Mouse (Mus musculus): ENCODE measurements around the gene Dcst2.

Dcst2 gene

DNA sequence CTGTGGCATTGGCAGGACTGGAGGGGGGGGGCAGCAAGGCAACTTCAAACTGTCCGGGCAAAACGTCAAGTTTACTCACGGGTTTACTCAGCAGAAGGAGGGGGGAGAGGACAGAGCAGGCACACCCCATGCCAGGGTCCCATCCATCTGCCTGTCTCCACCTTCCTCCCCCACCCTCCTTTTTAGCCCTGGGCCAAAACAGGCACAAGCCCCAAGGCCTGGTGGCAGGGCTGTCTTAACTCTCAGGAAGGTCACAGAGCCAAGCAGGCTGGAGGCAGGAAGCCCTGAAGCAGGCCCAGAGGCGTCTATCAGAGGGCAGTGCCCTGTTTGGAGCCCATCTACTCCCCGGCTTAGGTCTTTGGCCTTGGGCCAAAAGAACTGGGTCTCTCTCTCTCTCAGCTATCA lies 28.3 kb downstream of the Dcst2 start:
- DNase-seq = peak; percentile 42

DNA sequence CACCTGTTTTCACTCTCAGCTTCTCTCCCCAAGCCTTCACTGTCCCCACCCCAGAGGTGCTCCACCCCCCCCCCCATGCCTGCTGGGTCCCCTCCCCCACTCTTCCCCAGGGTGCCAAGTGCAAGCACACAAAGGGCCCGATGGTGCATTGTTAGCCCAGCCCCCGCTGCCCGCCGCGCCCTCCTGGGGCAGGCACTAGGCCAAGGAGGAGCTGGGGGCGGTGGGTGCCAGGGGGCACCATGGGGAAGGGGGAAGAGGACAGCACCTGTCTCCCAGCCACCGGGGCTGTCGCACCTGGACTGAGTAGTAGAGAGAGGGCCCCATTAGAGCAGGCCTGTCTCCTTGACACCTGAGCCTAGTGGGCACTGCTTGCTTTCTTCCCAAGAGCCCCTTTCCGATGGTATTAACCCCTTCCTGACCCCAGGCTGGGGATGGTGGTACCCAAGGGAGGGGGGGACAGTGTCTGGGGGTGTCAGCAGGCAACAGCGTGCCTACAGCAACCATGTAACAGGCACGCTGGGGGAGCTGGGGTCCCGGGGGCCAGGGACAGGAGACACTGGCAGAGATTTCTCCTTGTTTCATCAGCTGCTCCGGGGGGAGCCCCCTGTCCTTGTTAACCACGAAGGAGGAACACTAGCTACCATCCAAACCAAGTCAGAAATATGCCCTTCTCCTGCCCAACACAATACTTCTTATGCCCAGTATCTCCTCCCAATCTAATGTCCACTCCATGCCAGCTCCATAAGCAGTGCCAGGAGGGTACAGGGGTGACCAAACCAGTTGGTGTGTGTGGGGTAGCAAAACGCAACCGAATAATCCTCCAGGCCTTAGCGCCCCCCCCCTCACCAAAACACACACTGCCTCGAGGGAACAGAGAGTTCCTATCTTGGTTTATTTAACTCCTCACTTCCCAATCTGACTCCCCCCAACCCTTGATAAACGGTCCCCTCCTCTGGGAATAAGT lies 29.2 kb downstream of the Dcst2 start:
- peak; percentile 56 for DNase-seq

DNA sequence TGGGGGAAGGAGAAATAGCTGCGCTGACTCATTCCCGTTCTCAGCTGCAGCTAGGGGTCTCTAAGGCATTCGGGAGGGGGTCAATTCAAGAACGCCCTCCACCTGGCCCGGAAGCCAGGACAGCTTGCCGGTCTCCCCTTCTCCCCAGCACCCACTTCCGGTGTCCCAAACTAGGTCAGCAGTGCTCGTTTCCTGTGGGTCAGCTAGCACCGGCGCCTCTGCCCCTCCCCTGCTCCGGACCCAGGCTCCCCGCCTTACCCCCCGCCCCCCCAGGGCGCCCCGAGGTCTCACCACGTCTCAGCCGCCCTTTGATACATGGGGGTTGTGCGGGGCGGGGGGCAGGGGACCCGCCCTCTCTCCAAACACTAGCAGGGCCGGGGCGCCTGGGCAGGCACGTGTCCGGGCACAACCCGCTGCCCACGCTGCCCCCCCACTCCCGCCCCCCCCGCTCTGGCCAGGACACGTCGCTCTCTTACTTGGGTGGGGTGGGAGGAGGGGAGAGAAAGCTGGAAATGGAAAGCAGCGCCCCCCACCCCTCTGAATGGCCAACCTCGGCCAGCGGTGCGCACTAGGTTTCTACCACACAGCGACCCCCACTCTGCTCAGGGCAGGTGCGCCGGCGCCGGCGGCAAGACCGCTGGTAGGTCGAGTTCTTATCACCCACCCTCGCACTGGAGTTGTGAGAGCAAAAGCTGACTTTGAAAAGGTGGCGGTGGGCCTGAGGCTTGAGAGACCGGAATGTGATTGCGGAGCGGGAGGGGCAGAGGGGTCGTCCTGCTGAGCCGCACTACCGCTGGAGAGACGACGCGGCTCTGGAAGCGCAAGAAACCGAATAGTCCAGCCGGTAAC lies 30.1 kb downstream of the Dcst2 start:
- peak; percentile 77 for DNase-seq

DNA sequence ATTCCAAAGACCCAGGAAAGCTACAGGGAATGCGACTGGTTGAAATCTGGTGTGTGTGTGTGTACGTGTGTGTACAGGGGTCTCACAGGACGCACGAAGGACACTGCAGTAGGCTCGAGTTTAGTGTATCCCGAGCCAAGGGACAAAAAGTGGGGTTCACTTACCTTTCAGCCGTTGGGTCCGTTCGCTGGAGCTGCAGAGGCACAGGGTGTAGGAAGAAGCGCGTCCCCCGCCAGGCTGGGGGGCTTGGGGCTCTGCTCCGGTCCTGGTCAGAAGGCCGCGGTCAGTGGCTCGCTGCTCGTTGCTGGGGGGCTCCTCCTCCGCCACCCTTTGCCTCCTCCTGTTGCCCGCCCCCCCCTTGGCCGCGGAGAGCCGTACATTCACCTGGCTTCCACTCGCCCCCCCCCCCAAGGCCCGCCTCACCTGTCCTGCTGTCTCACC lies 31.1 kb downstream of the Dcst2 start:
- DNase-seq = peak; percentile 73

DNA sequence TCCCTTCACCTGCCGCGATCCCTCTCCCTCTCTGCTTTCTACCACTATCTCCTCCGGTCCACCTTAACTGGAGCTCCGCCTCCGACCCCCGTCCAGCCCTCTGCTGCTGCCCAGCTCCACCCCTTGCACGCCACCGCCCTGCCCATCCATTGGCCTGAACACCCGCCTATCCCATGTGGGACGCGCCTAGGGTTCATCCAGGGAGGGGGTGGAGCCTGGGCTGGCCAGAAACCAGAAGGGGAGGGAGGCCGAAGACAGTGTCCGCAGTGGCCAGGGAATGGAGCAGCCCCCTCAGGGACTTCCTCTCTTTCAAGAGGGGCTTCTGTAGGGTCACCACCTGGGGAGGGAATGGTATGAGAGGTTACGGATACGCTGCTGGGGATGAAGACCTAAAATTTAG lies 31.8 kb downstream of the Dcst2 start:
- peak; percentile 99 for DNase-seq

DNA sequence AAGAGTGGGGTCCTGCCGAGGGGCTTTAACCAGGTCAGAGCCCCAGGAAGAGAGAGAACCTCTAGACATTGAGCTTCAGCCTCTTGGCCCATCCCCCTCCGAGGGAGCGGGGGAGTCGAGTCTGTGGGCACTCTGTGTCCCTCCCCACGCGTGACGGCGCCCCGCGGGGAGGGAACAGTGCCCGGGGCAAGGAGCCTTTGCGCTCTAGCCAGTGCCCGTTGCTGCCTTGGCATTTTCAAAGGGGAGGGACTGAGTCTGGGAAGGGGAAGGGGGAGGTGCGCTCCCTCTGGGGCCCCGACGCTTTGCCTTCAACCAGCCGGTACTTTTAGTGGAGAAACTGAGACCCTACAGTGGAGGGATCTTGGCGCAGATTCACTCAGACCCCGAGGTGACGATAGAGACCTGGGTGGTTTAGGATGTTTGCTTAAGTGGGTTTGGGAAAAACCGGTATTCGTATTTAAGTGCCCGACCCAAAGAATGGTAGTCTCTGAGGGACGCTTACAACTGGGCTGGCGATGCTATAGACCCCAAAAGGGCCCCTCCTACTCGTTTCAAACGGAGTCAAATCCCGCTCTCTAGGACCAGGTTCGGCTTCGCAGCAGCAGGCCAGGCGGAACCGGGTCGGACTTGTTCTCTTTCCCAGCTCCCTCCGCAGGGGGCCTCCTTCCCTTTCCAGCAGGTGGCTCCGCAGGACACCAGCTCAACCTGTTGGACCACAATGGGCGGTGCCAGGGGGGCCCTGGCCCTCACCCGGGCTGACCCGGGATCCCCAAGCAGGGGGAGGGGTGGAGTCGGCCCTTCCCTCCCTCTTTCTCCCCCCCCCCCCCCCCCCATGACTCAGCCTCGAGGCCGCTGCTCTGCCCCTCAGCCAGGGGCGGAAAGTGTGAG lies 32.5 kb downstream of the Dcst2 start, which contains the start of gene Zbtb7b:
Gene Zbtb7b, minus strand, starts transcription at position 771 of the 888 bp plus-strand sequence.
- DNase-seq = peak; percentile 90

DNA sequence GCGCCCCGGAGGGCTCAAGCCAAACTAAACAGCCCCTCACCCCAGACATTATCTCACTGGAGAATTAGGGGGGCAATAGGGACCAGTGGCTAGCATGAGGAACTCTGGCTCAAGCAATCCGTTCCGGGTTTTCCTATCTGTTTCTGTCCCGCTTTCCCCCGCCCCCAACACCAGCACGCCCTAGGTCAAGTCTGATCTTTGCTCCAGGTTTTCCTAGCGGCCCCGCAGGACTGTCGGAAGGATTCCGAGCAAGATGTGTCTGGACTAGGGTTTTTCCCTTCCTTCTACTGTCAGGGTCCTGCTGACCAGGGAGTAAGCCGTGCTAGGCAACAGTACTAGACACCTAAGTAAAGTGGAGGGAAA lies 33.1 kb downstream of the Dcst2 start:
- DNase-seq = peak; percentile 92

DNA sequence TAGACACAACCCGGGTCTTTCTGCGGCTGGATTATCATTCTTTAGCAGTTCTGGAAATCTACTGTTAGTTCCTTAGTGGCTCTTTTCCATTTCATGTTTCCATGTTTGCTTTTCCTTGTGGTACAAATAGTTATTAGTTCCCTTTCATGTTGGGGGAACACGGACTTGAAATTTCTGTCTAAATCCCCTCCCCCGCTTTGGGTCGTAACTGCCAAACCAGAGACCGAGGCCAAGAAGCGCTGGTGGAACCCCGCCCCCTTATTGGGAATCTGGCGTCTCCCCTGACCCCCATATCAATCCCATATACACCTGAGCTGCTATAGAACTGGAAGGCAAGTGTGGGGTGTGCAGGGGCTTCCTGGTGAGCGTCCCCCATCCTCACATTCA lies 33.6 kb downstream of the Dcst2 start:
- DNase-seq = peak; percentile 49

DNA sequence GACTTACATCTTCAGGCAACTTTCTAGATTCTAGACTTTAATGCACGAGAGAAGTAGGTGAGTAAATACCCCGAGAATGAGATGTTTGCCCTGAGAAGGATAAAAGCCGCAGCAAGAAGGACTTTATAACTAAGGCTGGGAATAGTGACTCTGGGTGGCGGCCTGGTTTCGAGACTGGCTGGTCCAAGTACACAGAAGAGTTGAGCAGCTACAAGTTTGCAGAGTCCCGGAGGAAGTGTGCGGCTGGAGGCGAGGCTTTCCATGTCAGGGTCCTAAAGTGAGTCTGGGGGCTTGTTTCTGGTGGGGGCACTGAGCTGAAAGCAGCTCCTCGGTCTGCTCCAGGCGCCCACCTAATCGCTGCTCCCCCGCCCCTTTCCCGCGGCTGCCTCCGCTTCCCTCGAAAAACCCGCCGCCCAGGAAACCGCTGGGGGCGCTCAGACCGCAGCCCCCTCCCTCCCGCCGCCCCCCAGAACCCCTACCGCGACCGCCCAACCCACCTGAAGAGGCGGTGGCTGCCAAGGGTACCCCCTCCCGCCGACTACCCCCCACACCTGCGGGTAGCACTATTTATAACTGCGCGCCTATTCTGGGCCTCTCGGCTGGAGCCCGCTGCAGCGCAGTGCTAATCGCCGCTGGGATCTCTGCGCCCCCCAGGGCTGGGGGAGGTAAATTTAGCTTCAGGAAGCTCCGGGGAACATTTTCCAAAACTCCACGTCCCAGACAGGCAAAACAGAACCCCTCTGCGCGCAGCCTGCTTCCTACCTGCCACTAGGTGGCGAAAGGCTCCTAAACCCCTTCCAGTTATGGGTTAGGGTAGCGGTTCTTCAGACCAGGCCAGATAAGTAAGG lies 34.3 kb downstream of the Dcst2 start:
- DNase-seq = peak; percentile 87

DNA sequence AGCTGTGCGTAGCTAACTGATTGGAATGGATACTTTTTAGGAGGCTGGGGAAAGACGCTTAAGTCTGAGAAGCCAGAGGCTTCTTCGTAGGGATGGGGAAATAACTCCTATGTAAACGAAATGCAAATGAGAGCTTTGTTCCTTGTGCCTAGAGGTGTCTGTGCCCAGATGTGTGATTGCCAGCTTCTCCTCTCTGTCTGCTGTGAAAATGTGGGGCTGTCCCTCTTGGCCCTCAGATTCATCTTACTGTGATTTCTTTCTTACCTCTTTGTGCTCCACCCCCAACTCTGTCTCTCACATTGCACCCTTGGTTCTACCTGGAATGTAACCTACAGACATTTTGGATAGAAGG lies 34.9 kb downstream of the Dcst2 start:
- DNase-seq = no peak

DNA sequence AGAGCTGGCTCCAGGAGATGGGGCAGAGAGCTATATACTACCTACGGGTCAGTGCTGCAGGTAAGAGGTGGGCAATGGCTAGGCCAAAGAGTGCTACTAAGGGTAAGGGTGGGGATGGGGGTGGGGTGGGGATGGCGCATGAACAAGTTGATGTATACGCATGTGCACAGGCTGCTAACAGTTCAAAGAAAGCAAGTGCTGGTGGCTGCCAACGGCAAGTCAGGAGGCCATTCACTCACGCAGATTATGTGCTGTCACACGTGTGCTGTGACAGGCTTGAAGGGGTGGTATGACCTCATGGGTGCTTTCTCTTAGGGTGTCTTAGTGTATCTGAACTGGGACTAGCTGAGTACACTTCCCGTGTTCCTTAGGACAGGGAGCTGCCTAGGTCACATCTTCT lies 39.6 kb downstream of the Dcst2 start:
- DNase-seq = no peak

DNA sequence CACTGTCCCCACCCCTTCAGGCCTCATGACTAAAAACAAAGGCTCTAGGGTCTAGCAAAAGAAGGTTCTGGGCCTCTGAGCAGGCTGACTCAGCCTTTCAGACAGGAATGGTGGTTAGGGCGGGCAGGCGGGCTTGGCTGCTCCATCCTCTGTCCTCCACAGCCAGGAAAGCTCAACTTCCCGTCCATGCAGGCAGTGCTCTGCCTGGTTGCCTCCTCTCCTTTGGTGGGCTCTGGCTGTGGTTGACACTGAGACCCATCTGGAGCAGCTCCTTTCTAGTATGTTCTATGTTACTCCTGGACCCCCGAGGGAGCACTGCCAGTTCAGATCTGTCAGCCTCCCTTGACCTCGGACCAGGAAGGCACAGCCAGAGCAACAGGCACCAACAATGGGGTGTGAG lies 40.9 kb downstream of the Dcst2 start, which contains the start of gene Lenep:
Gene Lenep, minus strand, starts transcription at position 101 of the 400 bp plus-strand sequence.
- no peak for DNase-seq

DNA sequence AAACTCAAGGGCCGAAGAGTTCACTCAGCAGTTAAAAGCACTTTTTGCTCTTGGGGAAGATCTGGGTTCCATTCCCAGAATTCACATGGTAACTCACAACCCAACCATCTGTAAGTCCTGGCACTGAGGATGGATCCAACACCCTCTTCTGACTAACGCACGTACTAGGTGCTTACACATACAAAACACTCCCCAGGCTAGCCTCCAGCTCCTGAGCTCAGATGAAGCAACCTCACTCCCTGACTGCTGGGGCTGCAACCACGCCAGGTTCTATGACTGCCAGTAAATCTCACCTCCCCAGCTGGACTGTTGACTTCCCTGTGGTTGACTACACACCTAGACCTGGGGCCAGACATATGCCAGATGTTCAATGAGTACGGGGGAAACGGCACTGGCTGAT lies 45.1 kb downstream of the Dcst2 start:
- DNase-seq = no peak

DNA sequence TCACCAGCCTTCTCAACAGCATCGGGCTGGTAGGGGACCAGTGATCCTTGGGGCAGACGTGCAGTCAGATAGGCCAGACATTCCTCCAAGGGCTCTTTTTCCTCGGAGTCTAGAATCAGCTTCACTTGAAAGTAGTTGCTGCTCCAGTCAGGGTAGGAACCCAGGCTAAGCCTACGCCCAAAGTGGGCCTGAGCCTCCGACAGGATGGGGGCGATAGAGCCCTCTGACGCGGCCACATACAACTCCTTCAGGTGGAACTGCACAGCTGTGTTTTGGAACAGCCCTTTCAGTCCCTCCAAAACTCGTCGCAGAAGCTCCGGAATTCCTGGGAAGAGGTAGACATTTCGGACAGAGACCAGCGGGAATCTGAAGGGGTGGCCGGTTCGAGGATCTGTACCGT lies 46.7 kb downstream of the Dcst2 start:
- no peak for DNase-seq

DNA sequence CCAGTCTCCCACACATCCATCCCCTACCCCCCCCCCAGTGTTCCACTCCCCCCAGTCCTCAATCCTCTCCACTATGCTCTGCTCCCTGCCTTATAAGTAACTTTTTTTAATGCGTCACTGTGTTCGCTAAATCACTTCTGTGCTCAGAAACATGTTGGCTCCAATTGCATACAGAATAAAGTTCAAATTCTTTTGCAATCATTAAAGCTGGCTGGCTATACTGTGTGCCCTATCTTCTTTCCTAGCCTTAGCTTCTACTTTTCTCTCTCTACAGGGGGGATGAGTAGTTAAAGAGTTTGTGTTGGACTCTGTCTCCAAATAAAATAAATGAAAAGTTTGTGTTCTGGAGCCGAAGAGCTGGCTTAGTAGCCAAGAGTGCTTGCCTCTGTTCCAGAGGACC lies 47.9 kb downstream of the Dcst2 start:
- no peak for DNase-seq

DNA sequence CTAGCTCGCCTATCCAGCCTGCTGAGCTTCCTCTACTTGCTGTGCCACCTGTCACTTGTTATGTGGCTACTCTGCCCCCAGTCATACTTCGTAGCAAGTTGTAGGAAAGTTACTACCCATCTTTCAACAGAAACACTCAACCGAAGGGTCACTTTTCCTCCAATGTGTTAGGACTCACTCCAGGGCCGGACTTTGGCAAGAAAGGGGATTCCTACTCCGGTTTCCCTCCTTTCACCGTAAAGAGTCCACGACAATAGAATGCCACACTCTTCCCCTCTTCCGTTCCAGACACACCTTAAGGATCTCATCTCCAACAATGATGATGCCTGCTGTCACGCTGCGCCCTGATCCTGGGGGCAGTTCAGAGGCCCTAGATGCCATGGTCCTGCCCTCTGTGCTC lies 49.1 kb downstream of the Dcst2 start:
- no peak for DNase-seq

DNA sequence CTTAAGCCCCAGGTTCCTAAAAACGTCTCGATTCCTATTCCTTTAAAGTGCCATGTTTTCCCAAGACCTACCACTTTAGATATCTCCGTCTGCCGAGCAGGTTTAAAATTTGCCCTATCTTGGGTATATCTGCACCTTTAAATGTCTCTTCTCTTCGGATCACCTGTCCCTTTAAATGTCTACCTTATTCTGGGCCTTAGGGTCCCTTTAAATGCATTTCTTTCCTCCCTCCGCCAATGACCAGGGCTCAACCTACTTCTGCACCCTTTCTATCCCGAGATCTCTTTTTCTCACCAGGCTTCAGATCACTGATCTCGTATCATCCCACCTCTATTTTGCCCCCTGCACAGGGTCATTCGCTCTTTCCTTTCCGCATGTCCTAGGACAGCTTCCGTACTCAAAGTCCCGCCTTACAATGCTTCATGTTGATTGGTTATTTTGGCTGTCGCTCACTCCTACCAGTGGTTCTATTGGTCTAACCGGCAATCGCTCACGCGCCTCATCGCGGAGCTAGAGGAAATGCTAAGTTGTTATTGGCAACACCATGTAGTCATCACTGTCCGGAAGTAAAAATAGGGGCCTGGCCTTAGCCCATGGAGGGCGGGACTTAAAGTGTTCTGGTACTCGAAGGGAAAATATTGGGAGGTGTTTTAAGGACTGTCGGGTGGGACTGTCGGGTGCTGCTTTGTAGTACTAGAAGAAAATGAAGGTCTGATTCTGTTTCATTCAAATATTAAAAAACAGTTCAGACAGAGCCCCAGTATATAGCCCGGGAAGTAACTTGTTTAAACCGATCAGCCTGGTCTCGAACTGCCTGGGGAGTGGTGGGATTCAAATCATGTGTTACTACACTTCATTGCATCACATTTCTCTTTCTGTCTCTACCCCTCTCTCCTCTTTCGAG lies 50.0 kb downstream of the Dcst2 start, which contains the start of gene Flad1:
Gene Flad1, minus strand, starts transcription at position 381 of the 904 bp plus-strand sequence.
- DNase-seq = peak; percentile 97

DNA sequence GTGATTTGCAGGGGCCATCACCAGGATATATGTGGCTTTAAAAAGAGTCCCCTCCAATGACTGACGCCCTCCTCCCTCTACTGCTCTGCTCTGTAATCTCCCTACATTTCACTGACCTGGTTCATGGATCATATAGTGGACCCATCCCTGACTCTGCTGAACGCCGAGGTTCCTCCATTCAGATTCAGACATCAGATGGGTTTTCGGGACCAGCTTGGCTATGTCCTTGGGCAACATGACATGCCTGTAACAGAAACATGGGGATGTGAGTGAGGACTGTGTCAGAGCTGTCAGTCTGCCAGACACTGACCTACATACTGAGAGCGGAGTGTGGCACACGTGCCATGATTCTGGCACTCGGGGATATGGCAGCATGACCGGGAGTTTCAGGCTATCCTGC lies 54.4 kb downstream of the Dcst2 start:
- no peak for DNase-seq

DNA sequence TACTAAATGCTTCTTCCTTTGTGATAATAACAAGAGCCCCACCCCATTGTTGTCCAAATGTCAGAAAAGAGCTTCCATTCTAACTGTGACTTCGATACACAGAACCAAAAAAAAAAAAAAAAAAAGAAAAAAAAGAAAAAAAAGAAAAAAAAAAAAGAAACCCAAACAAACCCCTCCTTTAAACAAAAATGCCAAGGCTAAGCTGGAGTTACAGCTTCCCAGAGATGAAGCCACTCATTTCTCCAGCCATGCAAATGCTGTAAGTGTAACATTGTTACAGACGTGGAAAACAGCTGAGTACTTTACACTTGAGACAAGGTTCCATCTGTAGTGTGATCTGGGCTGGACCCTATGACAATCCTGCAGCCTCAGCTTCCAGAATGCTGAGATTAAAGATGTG lies 55.4 kb downstream of the Dcst2 start:
- no peak for DNase-seq

DNA sequence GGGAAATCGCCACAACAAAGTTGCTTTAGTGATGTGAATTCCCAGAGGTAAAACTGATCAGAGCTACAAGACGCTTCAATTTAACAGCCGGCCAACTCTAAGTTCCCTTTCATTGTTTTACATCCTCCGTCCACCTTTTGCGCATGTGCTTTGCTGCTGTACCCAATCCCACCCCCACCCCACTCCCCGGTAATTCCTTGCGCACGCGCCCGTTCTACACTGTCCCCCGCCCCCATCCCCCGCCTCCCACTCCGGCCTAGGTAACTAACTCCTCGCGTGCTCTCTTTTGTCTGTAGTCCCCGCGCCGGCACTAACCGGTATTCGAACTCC lies 56.0 kb downstream of the Dcst2 start:
- DNase-seq = no peak

Data from kidney, postnatal 10 days (tissue).